Mouse (Mus musculus) limb, embryonic 15.5 days (tissue): ENCODE data around the gene Mmp10. TPM values are rescaled to one million over a fixed set of nuclear protein-coding genes. Genes with fewer than 3 reads are reported as not detected.

ENCODE experiments used
- ATAC-seq: fragments of 200-750 bp; cut with Nextera tagmentation; 2 replicates; pipeline ENCODE4 v1.8.0; 2017; ENCODE audit warnings: low read depth, moderate TSS enrichment; ENCODE audit not compliant: insufficient number of reproducible peaks, low FRiP score, low TSS enrichment
- H3K27ac ChIP-seq: fragments of 300-500 bp; sonication (generic); 2 replicates; pipeline ENCODE4 v1.5.1; 2015; ENCODE audit warnings: moderate library complexity, mild to moderate bottlenecking, inconsistent platforms
- H3K27me3 ChIP-seq: fragments of 300-500 bp; sonication (generic); 2 replicates; pipeline ENCODE4 v1.6.1; 2015; ENCODE audit warnings: inconsistent platforms
- H3K36me3 ChIP-seq: fragments of 300-500 bp; sonication (generic); 2 replicates; pipeline ENCODE4 v1.6.1; 2015; ENCODE audit warnings: inconsistent platforms
- H3K4me1 ChIP-seq: fragments of 300-500 bp; sonication (generic); 2 replicates; pipeline ENCODE4 v1.6.1; 2015; ENCODE audit warnings: inconsistent platforms
- H3K4me2 ChIP-seq: fragments of 300-500 bp; sonication (generic); 2 replicates; pipeline ENCODE4 v1.6.1; 2015; ENCODE audit warnings: mild to moderate bottlenecking, inconsistent platforms
- H3K4me3 ChIP-seq: fragments of 300-500 bp; sonication (generic); 2 replicates; pipeline ENCODE4 v1.5.1; 2015; ENCODE audit warnings: mild to moderate bottlenecking, inconsistent platforms
- H3K9ac ChIP-seq: fragments of 300-500 bp; sonication (generic); 2 replicates; pipeline ENCODE4 v1.6.1; 2015; ENCODE audit warnings: inconsistent platforms
- H3K9me3 ChIP-seq: fragments of 300-500 bp; sonication (generic); 2 replicates; pipeline ENCODE4 v1.6.1; 2016; ENCODE audit warnings: inconsistent platforms
- WGBS: fragments of 180-500 bp; shearing (Covaris S2); methylation state at CpG from one replicate; pipeline ENCODE4 v1.1.7; 2015; 5-methylcytosine and 5-hydroxymethylcytosine counted together
- polyA plus RNA-seq: library from polyadenylated mRNA; unstranded; fragments of >200 nt; fragmentation: Nextera tagmentation; extraction: Ambion mirVana; gene quantifications from 2 replicates; pipeline ENCODE4 v1.2.1, GENCODE M21; 2015

The Mmp10 gene
- polyA plus RNA-seq, result not detected in 2 replicates

- Histone ChIP-seq H3K4me1 (no peaks in the 10 kb centered on the region), H3K4me2 (no peak within 1 kb of the TSS), H3K27ac (no peak within 1 kb of the TSS), H3K27me3 (no peaks in the 10 kb centered on the region), H3K9ac (no peak within 1 kb of the TSS), H3K4me3 (no peak within 1 kb of the TSS), H3K36me3 (no peaks in the 10 kb centered on the region), H3K9me3 (no peaks in the 10 kb centered on the region)
- WGBS, result 87% methylated on average over 3 of the region's 3 CpGs
- no peak for ATAC-seq
Measured at GRCm38 (mm10) chr9:7502051-7502450, at the start of gene Mmp10. Gene Mmp10, plus strand, starts transcription at chr9:7502352.

- 29% methylated on average over 2 of the region's 2 CpGs for WGBS
- Histone ChIP-seq H3K36me3 (no peaks in the 10 kb centered on the region), H3K4me1 (no peaks in the 10 kb centered on the region), H3K9me3 (no peaks in the 10 kb centered on the region), H3K9ac (no peak overlapping the region), H3K27ac (no peak overlapping the region), H3K4me3 (no peak overlapping the region), H3K4me2 (no peak overlapping the region), H3K27me3 (no peaks in the 10 kb centered on the region)
- ATAC-seq, result peak; percentile 67; the same call in 1 of the 2 replicates
Measured at GRCm38 (mm10) chr9:7453302-7453701, 48.9 kb upstream of the Mmp10 start.

GRCm38 (mm10) chr9:7470262-7470661 lies 31.9 kb upstream of the Mmp10 start:
- 98% methylated on average over 1 of the region's 1 CpGs for WGBS
- ATAC-seq, result no peak
- Histone ChIP-seq H3K4me1 (no peaks in the 10 kb centered on the region), H3K9ac (no peak overlapping the region), H3K27me3 (no peaks in the 10 kb centered on the region), H3K9me3 (no peaks in the 10 kb centered on the region), H3K36me3 (no peaks in the 10 kb centered on the region), H3K4me2 (no peak overlapping the region), H3K27ac (no peak overlapping the region), H3K4me3 (no peak overlapping the region)

- H3K27ac ChIP-seq, result no peak overlapping the region
- ATAC-seq, result no peak
- H3K36me3 ChIP-seq, result no peaks in the 10 kb centered on the region
- no peak overlapping the region for H3K9ac ChIP-seq
- H3K4me2 ChIP-seq, result no peak overlapping the region
- 68% methylated on average over 5 of the region's 5 CpGs for WGBS
- no peaks in the 10 kb centered on the region for H3K9me3 ChIP-seq
- no peak overlapping the region for H3K4me3 ChIP-seq
- H3K4me1 ChIP-seq, result no peaks in the 10 kb centered on the region
- no peaks in the 10 kb centered on the region for H3K27me3 ChIP-seq
Measured at GRCm38 (mm10) chr9:7483684-7484394, 18.3 kb upstream of the Mmp10 start.

GRCm38 (mm10) chr9:7501138-7501537 lies 1.0 kb upstream of the Mmp10 start:
- Histone ChIP-seq H3K4me3 (no peak overlapping the region), H3K27ac (no peak overlapping the region), H3K9ac (no peak overlapping the region), H3K4me2 (no peak overlapping the region), H3K36me3 (no peaks in the 10 kb centered on the region), H3K4me1 (no peaks in the 10 kb centered on the region), H3K9me3 (no peaks in the 10 kb centered on the region), H3K27me3 (no peaks in the 10 kb centered on the region)
- WGBS, result 76% methylated on average over 3 of the region's 3 CpGs
- no peak for ATAC-seq

GRCm38 (mm10) chr9:7507321-7507876 lies 5.2 kb downstream of the Mmp10 start:
- H3K4me1 ChIP-seq, result no peaks in the 10 kb centered on the region
- H3K4me3 ChIP-seq, result no peak overlapping the region
- no peak overlapping the region for H3K9ac ChIP-seq
- 79% methylated on average over 7 of the region's 7 CpGs for WGBS
- no peaks in the 10 kb centered on the region for H3K9me3 ChIP-seq
- H3K4me2 ChIP-seq, result no peak overlapping the region
- H3K36me3 ChIP-seq, result no peaks in the 10 kb centered on the region
- no peaks in the 10 kb centered on the region for H3K27me3 ChIP-seq
- H3K27ac ChIP-seq, result no peak overlapping the region
- ATAC-seq, result no peak

- no peak; the same call in 1 of the 2 replicates for ATAC-seq
- no peaks in the 10 kb centered on the region for H3K27me3 ChIP-seq
- H3K4me1 ChIP-seq, result no peaks in the 10 kb centered on the region
- H3K9ac ChIP-seq, result no peak overlapping the region
- WGBS, result 70% methylated on average over 10 of the region's 10 CpGs
- no peak overlapping the region for H3K27ac ChIP-seq
- H3K4me2 ChIP-seq, result no peak overlapping the region
- H3K36me3 ChIP-seq, result no peaks in the 10 kb centered on the region
- H3K4me3 ChIP-seq, result no peak overlapping the region
- H3K9me3 ChIP-seq, result no peaks in the 10 kb centered on the region
Measured at GRCm38 (mm10) chr9:7509619-7510233, 7.6 kb downstream of the Mmp10 start.

- Histone ChIP-seq H3K9ac (no peak overlapping the region), H3K4me1 (no peaks in the 10 kb centered on the region), H3K36me3 (no peaks in the 10 kb centered on the region), H3K9me3 (no peaks in the 10 kb centered on the region), H3K4me2 (no peak overlapping the region), H3K27me3 (no peaks in the 10 kb centered on the region), H3K27ac (no peak overlapping the region), H3K4me3 (no peak overlapping the region)
- 56% methylated on average over 4 of the region's 4 CpGs for WGBS
- ATAC-seq, result no peak
Measured at GRCm38 (mm10) chr9:7517944-7518571, 15.9 kb downstream of the Mmp10 start.

- Histone ChIP-seq H3K4me2 (no peak overlapping the region), H3K4me3 (no peak overlapping the region), H3K4me1 (no peaks in the 10 kb centered on the region), H3K36me3 (no peaks in the 10 kb centered on the region), H3K27me3 (no peaks in the 10 kb centered on the region), H3K9me3 (no peaks in the 10 kb centered on the region), H3K27ac (no peak overlapping the region), H3K9ac (no peak overlapping the region)
- no peak for ATAC-seq
- WGBS, result 56% methylated on average over 4 of the region's 4 CpGs
Measured at GRCm38 (mm10) chr9:7526255-7526940, 24.2 kb downstream of the Mmp10 start.

GRCm38 (mm10) chr9:7542763-7543162 lies 40.6 kb downstream of the Mmp10 start:
- no peak overlapping the region for H3K4me3 ChIP-seq
- no peak overlapping the region for H3K4me2 ChIP-seq
- ATAC-seq, result no peak
- no peaks in the 10 kb centered on the region for H3K4me1 ChIP-seq
- no peaks in the 10 kb centered on the region for H3K27me3 ChIP-seq
- H3K27ac ChIP-seq, result no peak overlapping the region
- H3K9ac ChIP-seq, result no peak overlapping the region
- no peaks in the 10 kb centered on the region for H3K36me3 ChIP-seq
- no peaks in the 10 kb centered on the region for H3K9me3 ChIP-seq

GRCm38 (mm10) chr9:7544923-7545457 lies 42.8 kb downstream of the Mmp10 start:
- 46% methylated on average over 1 of the region's 1 CpGs for WGBS
- no peak overlapping the region for H3K4me3 ChIP-seq
- H3K4me1 ChIP-seq, result no peaks in the 10 kb centered on the region
- no peaks in the 10 kb centered on the region for H3K27me3 ChIP-seq
- H3K4me2 ChIP-seq, result no peak overlapping the region
- H3K36me3 ChIP-seq, result no peaks in the 10 kb centered on the region
- no peak overlapping the region for H3K9ac ChIP-seq
- ATAC-seq, result no peak
- no peak overlapping the region for H3K27ac ChIP-seq
- H3K9me3 ChIP-seq, result no peaks in the 10 kb centered on the region
